Mouse (Mus musculus): ENCODE measurements at regions not wholly inside any gene's neighbourhood (a gene's known extent, or its start where the extent isn't known, plus 50 kb on each side); places are given as distances from the start of the nearest gene placed in this dataset.

GRCm38 (mm10) chr15:51390383-51390782 is 2494.3 kb upstream of the Gm7489 start:
- peak in 1 of 2 experiments; percentile 48 for DNase-seq (ENCODE audit: extremely low spot score in 1 of 2, low spot score in 1 of 2)

- peak; percentile 8 to 32 for DNase-seq (ENCODE audit: extremely low spot score in 1 of 2, low spot score in 1 of 2)
Measured at GRCm38 (mm10) chr15:51391352-51391751, 2493.4 kb upstream of the Gm7489 start.

DNA sequence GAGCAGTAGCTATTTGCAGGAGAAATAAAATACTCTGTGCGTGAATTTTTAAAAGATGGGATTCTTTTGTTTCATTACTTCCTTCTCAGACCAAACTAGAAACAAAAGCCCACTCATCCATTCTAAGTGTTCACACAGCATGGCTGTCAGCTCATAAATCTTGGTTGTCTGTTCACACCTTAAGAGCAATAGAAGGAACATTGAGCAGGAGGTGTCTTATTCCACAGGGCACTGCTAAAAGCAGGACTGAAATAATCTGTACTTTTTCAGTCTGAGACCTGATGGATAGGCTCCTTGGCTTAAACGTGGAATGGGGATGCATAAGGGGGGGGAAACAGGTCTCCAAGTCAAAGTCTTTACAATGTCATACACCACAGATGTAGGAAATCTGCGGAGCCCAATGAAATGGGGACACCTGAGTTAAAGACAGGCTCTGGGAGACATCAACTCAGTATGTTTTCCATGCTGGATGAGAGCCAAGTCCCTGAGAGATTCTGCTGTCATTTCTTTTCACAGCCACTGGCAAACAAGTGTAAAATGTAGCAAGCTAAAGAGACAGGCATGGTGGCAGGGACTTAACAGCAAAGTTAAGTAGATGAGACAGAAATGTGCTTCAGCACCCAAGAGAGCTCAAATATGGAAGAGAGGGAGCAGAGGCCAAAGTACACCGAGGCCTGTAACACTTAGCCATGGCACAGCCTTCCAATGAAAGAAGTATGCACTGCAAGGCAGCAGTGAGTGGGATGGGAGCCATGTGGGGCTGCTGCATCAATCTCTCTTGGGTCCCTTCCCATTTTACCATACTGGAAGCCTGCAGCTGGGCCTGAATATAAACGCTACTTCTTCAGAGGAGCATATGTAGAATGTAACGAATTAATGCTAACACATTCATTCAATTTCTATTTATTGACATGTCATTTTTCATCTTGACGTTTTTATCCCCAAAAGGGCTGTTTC is 2492.0 kb upstream of the Gm7489 start:
- peak; percentile 25 to 42 for DNase-seq (ENCODE audit: extremely low spot score in 1 of 2, low spot score in 1 of 2)

DNA sequence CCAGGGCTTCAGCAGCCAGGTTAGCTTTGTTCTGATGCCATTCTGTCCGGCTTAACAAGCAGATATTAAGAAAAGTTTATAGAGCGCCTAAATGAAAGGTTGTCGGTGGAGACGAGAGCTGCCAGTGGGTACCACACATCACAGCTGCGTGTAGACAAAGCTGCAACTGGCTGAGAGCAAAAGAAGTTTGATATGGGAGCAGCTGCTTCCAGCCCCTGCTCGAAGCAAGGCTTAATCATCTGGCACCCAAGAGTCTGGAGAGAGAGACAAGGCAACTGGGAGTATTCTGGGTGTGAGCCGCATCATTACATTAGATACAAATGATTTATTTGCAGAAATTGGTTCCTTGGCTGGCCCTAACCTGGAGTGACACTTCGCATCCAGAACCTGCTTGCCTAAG is 2488.7 kb upstream of the Gm7489 start:
- no peak for DNase-seq (ENCODE audit: extremely low spot score in 1 of 2, low spot score in 1 of 2)

DNA sequence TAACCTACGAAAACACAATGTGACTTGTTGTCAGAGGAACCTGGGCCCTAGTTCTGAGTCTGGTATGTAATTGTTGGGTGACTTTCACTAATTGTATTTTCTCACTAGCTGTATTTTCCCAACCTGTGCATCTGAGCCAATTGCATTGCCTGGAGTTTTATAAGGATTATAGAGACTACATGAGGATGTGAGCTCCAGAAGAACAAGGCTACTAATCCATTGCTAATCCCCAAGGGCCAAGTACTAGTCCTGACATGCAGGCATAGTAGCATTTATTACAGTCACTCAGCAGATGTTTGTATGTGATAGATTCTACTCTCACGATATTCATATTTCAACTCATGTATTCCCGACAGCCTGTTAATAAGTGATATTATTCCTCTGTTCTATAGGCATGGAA is 2481.1 kb upstream of the Gm7489 start:
- DNase-seq (ENCODE audit: extremely low spot score in 1 of 2, low spot score in 1 of 2): no peak

- no peak for DNase-seq (ENCODE audit: extremely low spot score in 1 of 2, low spot score in 1 of 2)
Measured at GRCm38 (mm10) chr15:51409791-51410308, 2474.9 kb upstream of the Gm7489 start.

DNA sequence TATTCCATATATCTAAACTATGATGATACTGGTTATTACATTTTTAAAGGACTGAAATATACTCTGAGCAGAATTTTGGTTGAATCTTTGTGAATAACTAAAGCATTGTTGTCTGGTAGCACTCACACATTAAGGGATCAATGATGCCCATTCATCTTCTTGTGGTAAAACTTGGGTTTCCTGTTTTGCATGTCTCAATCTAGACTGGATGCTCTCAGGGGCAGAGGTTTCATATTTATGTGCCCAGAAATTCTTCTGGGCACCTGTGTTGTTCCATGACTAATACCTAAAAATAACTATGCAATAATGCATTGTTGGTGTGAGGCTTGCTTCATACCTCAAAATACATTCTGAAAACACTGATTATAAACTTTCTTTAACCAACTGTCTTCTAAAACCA is 2472.7 kb upstream of the Gm7489 start:
- DNase-seq (ENCODE audit: extremely low spot score in 1 of 2, low spot score in 1 of 2): no peak

- no peak for DNase-seq (ENCODE audit: extremely low spot score in 1 of 2, low spot score in 1 of 2)
Measured at GRCm38 (mm10) chr15:51442606-51443005, 2442.1 kb upstream of the Gm7489 start.

GRCm38 (mm10) chr15:51469895-51470294 is 2414.8 kb upstream of the Gm7489 start:
- DNase-seq (ENCODE audit: extremely low spot score in 1 of 2, low spot score in 1 of 2): no peak

GRCm38 (mm10) chr15:51471143-51471542 is 2413.6 kb upstream of the Gm7489 start:
- peak in 1 of 2 experiments; percentile 20 for DNase-seq (ENCODE audit: extremely low spot score in 1 of 2, low spot score in 1 of 2)

DNA sequence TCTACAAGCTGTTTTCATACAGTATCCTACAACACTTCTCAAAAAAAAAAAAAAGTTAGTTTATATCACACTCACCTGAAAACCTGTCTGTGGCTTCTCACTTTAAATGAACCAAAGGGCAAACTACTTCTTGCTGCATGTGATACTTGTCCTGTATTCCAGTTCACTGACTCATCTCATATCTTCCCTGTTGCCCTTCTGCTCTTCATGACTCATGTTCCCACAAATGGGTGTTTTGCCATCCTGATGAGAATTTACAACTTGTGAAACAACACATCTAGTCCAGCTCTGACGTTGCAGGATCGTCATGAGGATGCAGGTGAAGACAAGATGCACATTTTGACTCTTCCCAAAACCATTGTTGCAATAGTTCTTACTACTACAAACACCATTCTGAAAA is 2412.7 kb upstream of the Gm7489 start:
- DNase-seq (ENCODE audit: extremely low spot score in 1 of 2, low spot score in 1 of 2): peak in 1 of 2 experiments; percentile 19

GRCm38 (mm10) chr15:51481856-51482255 is 2402.8 kb upstream of the Gm7489 start:
- no peak for DNase-seq (ENCODE audit: extremely low spot score in 1 of 2, low spot score in 1 of 2)

- DNase-seq (ENCODE audit: extremely low spot score in 1 of 2, low spot score in 1 of 2): no peak
Measured at GRCm38 (mm10) chr15:51484207-51484606, 2400.5 kb upstream of the Gm7489 start.

- DNase-seq (ENCODE audit: extremely low spot score in 1 of 2, low spot score in 1 of 2): no peak
Measured at GRCm38 (mm10) chr15:51485554-51485953, 2399.2 kb upstream of the Gm7489 start.

GRCm38 (mm10) chr15:51502058-51502741 is 2382.5 kb upstream of the Gm7489 start:
- no peak for DNase-seq (ENCODE audit: extremely low spot score in 1 of 2, low spot score in 1 of 2)

- no peak for DNase-seq (ENCODE audit: extremely low spot score in 1 of 2, low spot score in 1 of 2)
Measured at GRCm38 (mm10) chr15:51502742-51503270, 2381.9 kb upstream of the Gm7489 start.

GRCm38 (mm10) chr15:51503341-51503740 is 2381.4 kb upstream of the Gm7489 start:
- no peak for DNase-seq (ENCODE audit: extremely low spot score in 1 of 2, low spot score in 1 of 2)

DNA sequence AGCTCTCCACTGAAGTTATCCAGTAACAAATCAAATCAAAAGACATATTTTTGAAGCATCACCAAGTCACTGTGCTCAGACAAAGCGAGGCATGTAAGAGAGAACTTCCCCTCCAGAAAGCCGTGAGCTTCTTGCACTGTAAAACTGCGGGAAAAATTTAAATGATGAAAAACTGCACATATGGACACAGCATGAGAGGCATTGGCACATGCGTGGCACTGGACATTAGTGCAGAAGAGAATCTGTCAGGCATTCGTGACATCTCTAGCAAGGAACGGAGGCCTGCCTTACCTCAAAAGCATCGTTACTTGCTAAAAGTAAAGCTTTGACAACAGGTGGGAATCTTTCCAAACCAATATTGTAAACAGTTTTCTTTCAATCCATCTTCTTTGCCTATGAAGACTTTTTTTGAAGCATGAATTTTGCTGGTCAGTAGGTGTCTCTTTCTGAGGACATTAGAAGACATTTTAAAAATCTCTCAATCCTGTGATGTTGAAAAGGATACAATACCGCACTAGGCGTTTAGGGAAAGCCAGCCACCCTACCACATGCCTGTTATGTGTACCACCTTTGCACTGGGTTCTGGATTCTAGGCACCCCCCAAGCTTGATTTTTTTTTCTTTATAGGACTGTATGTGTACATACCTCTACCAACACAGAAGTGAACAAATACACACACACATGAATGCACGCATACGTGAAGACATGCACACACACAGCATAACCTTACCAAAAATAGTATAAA is 2380.5 kb upstream of the Gm7489 start:
- DNase-seq (ENCODE audit: extremely low spot score in 1 of 2, low spot score in 1 of 2): no peak

DNA sequence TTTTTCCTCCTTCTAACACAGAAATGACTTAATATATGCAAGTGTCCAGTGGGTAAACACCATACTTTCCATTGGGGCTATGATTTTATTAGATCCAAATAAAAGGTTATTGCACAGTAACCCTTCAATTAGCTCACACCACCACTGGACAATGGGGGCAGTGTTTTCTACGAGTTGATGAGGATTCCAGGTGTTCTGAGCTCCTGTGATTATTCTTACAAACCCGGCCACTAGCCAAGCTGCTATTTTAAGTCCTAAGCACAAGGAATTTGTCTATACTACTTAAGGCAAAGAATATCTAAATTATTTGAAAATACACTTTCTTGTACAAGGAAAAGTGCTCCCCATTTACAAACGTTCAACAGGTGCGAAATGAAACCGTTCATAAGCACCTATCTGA is 2379.9 kb upstream of the Gm7489 start:
- no peak for DNase-seq (ENCODE audit: extremely low spot score in 1 of 2, low spot score in 1 of 2)

GRCm38 (mm10) chr15:51507126-51507525 is 2377.6 kb upstream of the Gm7489 start:
- no peak for DNase-seq (ENCODE audit: extremely low spot score in 1 of 2, low spot score in 1 of 2)

DNA sequence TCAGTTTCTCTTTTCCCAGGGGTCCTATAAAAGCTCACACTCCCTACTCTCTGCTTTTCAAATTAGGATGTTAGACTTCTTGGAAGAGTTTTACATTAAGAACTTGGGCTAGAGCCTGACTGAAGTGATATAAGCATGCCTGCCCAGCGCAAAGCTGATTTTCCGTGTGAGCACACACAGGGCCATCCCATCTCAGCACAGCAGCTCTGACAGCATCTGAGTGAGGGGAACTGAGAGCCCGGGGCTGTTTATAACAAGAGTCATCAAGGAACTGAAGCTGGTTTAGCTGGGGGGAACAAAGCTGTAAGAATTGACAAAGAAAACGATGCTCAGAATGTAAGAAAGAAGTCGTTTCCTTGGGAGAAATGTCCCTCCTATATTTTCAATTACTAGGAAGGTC is 2373.4 kb upstream of the Gm7489 start:
- no peak for DNase-seq (ENCODE audit: extremely low spot score in 1 of 2, low spot score in 1 of 2)

Data from frontal cortex, adult 2 months (tissue).